Mouse (Mus musculus): ENCODE results near the gene Gm47996.
"Not testable (repeated sequence)": the region's sequence is repeated elsewhere in the genome, so short reads cannot be mapped to it uniquely, and the experiment has no call there.

The Gm47996 gene

GRCm38 (mm10) chr1:151208493-151208892 lies 1.4 kb upstream of the Gm47996 start:
- DNase-seq (ENCODE audit: low read depth), result not testable (repeated sequence)

- not testable (repeated sequence) for DNase-seq (ENCODE audit: low read depth)
These were observed 987 bp upstream of the Gm47996 start for GRCm38 (mm10) chr1:151208944-151209343.

GRCm38 (mm10) chr1:151211666-151212065 lies 1.7 kb downstream of the Gm47996 start:
- DNase-seq (ENCODE audit: low read depth), result not testable (repeated sequence)

DNA sequence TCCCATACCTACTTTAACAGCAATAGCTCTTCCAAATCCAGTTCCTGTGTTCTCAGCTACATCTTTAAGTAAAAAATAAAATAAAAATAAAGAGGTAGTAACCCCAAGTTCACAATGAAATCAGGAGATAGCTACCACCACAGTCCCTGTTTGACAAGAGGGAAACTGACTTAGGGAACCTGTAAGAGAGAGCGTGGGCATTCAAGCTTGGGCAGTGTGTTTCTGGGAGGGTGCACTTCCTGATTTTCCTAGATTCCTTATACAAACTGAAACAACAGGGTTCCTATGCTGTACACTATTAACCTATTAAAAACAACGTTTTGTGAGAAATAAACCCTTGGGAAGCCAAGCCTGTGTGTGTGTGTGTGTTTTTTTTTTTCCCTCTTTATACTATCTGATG lies 4.9 kb downstream of the Gm47996 start:
- DNase-seq (ENCODE audit: low read depth), result no peak

GRCm38 (mm10) chr1:151215985-151216384 lies 6.1 kb downstream of the Gm47996 start:
- DNase-seq (ENCODE audit: low read depth), result no peak

GRCm38 (mm10) chr1:151216417-151216816 lies 6.5 kb downstream of the Gm47996 start:
- DNase-seq (ENCODE audit: low read depth), result no peak

DNA sequence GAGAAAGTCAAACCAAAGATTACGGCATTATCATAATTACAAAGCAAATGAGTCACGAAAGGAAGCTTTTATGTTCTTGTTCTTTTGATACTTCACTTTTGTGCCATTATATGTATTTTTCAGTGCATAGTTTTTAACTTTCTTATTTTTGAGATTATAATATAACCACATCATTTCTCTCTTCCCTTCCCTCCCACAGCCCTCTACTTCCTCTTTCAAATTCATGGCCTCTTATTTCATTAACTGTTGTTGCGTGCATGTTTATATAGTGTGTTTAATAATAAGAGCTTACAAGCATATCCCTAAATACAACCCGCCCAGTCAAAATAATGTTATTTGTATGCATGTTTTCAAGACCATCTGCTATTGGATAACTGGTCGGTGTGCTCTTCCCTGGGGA lies 9.1 kb downstream of the Gm47996 start:
- DNase-seq (ENCODE audit: low read depth), result no peak

DNA sequence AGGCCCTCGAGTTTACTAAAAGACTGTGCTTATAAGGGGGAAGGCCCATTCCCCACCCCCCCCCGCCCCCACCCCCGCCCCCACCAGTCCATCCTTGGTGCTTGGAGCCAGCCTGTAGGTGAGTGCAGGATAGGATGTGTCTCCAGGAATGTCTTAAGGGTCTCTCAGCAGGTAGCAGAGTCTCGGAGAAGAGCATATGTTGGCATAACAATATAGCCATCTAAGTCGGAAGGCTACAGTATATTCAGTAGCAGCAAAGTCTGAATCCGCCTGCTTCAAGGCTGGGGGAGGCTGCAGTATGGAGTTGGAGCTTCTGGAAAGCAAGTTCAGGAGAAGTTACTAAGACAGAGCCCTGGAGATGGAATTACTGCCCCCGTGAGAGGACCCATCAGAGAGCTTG lies 10.2 kb downstream of the Gm47996 start:
- DNase-seq (ENCODE audit: low read depth), result no peak

GRCm38 (mm10) chr1:151222561-151223267 lies 12.8 kb downstream of the Gm47996 start:
- DNase-seq (ENCODE audit: low read depth), result no peak

- DNase-seq (ENCODE audit: low read depth), result no peak
These were observed 13.4 kb downstream of the Gm47996 start for GRCm38 (mm10) chr1:151223377-151223776.

DNA sequence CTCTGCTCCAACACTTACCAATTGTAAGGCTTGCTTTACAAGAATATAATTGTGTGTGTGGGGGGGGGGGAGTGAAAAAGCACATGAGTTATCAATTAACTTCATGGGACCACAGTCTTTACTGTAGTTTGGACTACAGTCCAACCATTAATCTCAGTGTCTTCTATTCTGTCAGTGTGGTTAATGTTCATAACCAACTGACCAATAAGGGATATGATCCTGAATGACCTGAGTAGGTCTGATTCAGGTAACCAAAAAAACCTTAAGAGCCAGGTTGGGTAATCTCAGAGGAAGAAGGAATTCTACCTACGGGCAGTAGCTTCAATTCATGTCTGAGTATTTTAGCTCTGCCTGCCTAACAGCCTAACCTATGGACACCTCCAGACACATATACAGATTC lies 14.6 kb downstream of the Gm47996 start:
- no peak for DNase-seq (ENCODE audit: low read depth)

- DNase-seq (ENCODE audit: low read depth), result no peak
These were observed 17.6 kb downstream of the Gm47996 start for GRCm38 (mm10) chr1:151227506-151227905.

GRCm38 (mm10) chr1:151228320-151228989 lies 18.5 kb downstream of the Gm47996 start:
- DNase-seq (ENCODE audit: low read depth), result no peak

GRCm38 (mm10) chr1:151232346-151232745 lies 22.4 kb downstream of the Gm47996 start:
- DNase-seq (ENCODE audit: low read depth), result no peak

GRCm38 (mm10) chr1:151233756-151234155 lies 23.8 kb downstream of the Gm47996 start:
- DNase-seq (ENCODE audit: low read depth), result no peak

DNA sequence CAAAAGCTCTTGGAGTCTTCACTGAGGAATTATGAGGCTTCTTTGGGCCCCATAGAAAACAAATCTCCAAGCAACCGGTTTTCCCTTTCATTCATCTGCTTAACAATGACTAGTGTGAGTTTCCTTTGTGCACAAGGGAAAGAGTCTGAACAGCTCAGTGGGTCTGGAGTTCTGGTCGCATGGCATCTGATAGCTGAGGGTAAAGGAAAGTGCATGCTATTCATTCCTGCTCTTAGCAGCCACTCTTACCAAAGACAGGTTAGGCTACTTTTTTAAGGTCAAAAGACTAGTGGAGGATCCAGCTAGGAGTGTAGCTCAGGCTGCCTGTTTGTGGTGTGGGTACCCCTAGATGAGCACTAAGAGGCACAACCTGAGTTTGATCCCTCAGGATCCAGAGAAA lies 25.6 kb downstream of the Gm47996 start:
- no peak for DNase-seq (ENCODE audit: low read depth)

DNA sequence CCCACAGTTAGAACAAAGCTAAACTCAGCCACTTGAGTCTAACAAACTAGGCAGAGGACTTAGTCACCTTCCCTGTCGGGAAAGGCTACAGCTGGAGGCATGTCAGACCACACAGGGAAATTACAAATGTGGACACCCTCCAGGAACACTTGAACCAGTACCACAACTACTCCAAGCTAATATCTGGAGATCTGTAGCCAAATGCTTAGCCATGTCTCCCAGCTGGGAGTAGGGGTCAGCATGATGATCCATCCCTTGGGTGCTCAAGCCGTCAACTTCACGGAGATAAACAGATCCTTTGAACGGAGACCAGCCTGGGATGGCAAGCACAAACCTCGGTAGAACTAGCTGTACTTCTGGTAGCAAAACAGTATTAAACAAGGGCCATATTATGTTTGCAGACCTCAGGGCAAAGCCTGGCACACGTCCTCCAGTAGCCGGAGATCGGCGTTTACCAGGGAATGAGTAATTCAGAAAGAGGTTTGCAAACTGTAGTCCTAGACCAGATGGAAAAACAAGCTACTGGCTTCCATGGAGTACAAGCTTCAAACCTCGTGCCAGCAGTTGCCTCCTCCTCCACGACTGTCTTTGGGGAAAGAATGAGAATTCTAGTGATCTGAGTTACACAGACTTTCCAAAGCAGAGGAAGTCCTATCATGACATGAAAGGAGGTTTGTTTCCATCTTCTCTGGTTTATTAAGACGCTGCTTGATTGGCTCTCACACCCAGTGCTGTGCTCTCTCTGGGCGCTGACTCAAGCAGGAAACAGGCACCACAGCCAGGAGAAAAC lies 26.4 kb downstream of the Gm47996 start:
- DNase-seq (ENCODE audit: low read depth), result peak; percentile 13

- DNase-seq (ENCODE audit: low read depth), result no peak
These were observed 27.8 kb downstream of the Gm47996 start for GRCm38 (mm10) chr1:151237780-151238179.

- DNase-seq (ENCODE audit: low read depth), result no peak
These were observed 33.4 kb downstream of the Gm47996 start for GRCm38 (mm10) chr1:151243332-151243731.

DNA sequence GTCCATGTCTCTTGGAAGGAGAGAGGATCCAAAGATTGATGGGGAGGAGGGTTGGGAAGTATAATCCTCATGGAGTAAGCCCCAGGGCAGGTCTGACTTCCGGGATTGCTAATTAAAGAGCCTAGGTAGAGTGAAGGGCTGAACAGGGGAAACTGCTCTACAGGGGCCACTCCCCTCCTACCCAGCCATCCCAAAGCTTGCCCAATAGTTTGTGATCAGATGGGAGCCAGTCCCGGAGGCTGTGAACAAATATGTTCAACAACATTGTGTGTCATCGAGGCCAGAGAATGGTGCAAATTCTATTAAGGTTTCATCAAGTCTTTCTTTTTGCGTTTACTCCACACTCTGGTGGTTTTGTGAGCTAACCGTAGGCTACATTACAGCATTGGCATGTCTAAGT lies 34.1 kb downstream of the Gm47996 start:
- DNase-seq (ENCODE audit: low read depth), result no peak

- no peak for DNase-seq (ENCODE audit: low read depth)
These were observed 34.8 kb downstream of the Gm47996 start for GRCm38 (mm10) chr1:151244761-151245160.

- DNase-seq (ENCODE audit: low read depth), result no peak
These were observed 35.2 kb downstream of the Gm47996 start for GRCm38 (mm10) chr1:151245165-151245564.

- DNase-seq (ENCODE audit: low read depth), result no peak
These were observed 35.9 kb downstream of the Gm47996 start for GRCm38 (mm10) chr1:151245846-151246245.

Measured in induced T-regulatory cell, adult 2 months (primary cell).